Mouse (Mus musculus) brain, embryonic 14.5 days (tissue): ENCODE measurements at regions not wholly inside any gene's neighbourhood (a gene's known extent, or its start where the extent isn't known, plus 50 kb on each side); places are given as distances from the start of the nearest gene placed in this dataset.

ENCODE experiments used
- CTCF ChIP-seq: fragments of 200-500 bp; IDR thresholded peaks from 2 replicates; pipeline ENCODE4 v1.5.1; 2012; ENCODE audit warnings: inconsistent platforms, mild to moderate bottlenecking, moderate library complexity, borderline replicate concordance; ENCODE audit not compliant: insufficient read depth, insufficient read length; ENCODE audit errors: extremely low read depth
- POLR2A ChIP-seq: fragments of 200-500 bp; IDR thresholded peaks from 2 replicates; pipeline ENCODE4 v1.6.1; 2012; ENCODE audit warnings: mild to moderate bottlenecking, inconsistent platforms, borderline replicate concordance; ENCODE audit not compliant: poor library complexity, insufficient read depth, insufficient read length, severe bottlenecking; ENCODE audit errors: extremely low read depth

GRCm38 (mm10) chrX:166640258-166640657, 54.7 kb upstream of the Egfl6 start:
- TF ChIP-seq POLR2A = no peak
- TF ChIP-seq CTCF = no peak
